Comparison of ENCODE assay signal across 8 mouse cellular contexts in the genomic region with DNA sequence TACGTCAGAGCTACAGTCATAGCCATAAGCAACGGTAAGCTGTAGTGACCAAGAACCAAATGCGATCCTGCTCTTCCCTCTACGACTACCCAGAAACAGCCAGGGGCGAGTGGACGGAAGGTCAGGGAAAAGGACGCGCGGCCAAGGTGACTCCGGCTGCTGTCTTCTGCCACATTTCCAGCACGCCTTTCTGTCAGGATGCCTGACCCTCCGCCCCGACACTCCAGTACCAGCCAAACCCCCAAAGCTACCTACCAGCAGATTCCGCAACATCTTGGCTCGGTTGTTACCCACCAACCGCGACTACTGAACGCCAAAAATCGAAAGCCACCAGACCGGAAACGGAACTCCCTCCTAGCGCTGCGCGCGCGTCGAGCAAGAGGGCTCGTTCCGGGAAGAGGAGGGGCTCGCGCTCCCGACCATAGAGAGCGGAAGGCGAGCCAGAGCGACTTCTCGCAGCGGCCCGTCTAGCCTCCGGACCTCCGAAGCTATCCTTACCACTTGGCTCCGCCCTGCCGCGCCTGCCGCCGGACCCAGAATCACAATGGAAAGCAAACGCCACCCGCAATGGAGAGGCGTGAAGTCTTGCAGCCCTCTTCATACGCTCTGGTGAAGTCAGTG. TPM values are rescaled to one million over a fixed set of nuclear protein-coding genes. Genes with fewer than 3 reads are reported as not detected.
DNase-seq lines count a peak whose midpoint lies in the region; ATAC-seq lines count a peak whose summit lies in the region.

TSS of gene Cox7a2 (minus strand) at position 494 of the 621 bp plus-strand sequence.

- peak; percentile 92 for ATAC-seq in megakaryocyte progenitor cell, adult 5-6 weeks (replicated peaks; ENCODE audit: poor library complexity)

- peak; percentile 95 for DNase-seq in adipocyte (ENCODE audit: low spot score)
- DNase-seq in embryo, embryonic 10 days (ENCODE audit: low spot score), result peak; percentile 98
- peak; percentile 90 for DNase-seq in gastrocnemius, postnatal 10 days
- DNase-seq in induced T-regulatory cell, adult 2 months (ENCODE audit: low read depth), result peak; percentile 97
- peak; percentile 83 to 96 for DNase-seq in left cerebral cortex, adult 9 months (ENCODE audit: low spot score in 2 of 2)
- DNase-seq in right cerebral cortex, postnatal 14 days, result peak; percentile 94
- peak; percentile 90 to 95 for DNase-seq in urinary bladder, postnatal 36 days (ENCODE audit: low spot score in 2 of 2)

RNA-seq across cellular contexts. Expression of gene Cox7a2, which starts in this region (rescaled TPM):
- 100 to 1,000 TPM; 471 to 585 TPM for total RNA-seq in gastrocnemius, postnatal 10 days (2021)
- 482 and 517 TPM in 2 replicates for total RNA-seq in megakaryocyte progenitor cell, adult 5-6 weeks (2015)
- 92.4 and 175 TPM in 2 replicates for total RNA-seq in megakaryocyte progenitor cell, adult 5-6 weeks (2017)

Comparison
In these comparisons a context has a peak if more than half of its experiments do, and no peak if none do; other contexts are left out.
1. Peak in every context shown above with its lines: DNase-seq and ATAC-seq.